Mouse (Mus musculus) CH12.LX (cell line): ENCODE data around the gene Kcna10. TPM values are rescaled to one million over a fixed set of nuclear protein-coding genes. Genes with fewer than 3 reads are reported as not detected.

Source experiments
- DNase-seq: peaks from one replicate; pipeline ENCODE4 v3.0.0-alpha.2; 2013; ENCODE audit errors: extremely low read depth
- H3K27ac ChIP-seq: 2 replicates; pipeline ENCODE4 v1.5.1; 2012; ENCODE audit warnings: low read depth, mild to moderate bottlenecking, control low read depth, moderate library complexity; ENCODE audit not compliant: insufficient read depth
- H3K27me3 ChIP-seq: replicated peaks from 2 replicates; pipeline ENCODE3; 2012; ENCODE audit warnings: inconsistent platforms
- H3K36me3 ChIP-seq, 2 experiments: replicated peaks in 1 of 2; 2 replicates each; pipeline versions ENCODE3 to v1.6.1; 2012; ENCODE audit warnings: inconsistent platforms in 1 of 2, low read length in 1 of 2, mild to moderate bottlenecking in 1 of 2, mixed read lengths in 1 of 2, moderate library complexity in 1 of 2; ENCODE audit not compliant: control insufficient read depth in 1 of 2, insufficient read depth in 1 of 2
- H3K4me1 ChIP-seq, 2 experiments: 2 replicates each; pipeline ENCODE4 v1.6.1; 2012; ENCODE audit warnings: inconsistent platforms in 1 of 2, moderate library complexity in 1 of 2; ENCODE audit not compliant: insufficient read depth in 2 of 2, control insufficient read depth in 1 of 2
- H3K4me2 ChIP-seq: 2 replicates; pipeline ENCODE4 v1.6.1; 2012; ENCODE audit warnings: low read depth, mild to moderate bottlenecking, control low read depth; ENCODE audit not compliant: poor library complexity, insufficient read depth, severe bottlenecking
- H3K4me3 ChIP-seq, 3 experiments: fragments of 150-350 bp in 1 of 3; sonication (generic) in 1 of 3; replicated peaks in 1 of 3; 2 replicates each; pipeline versions ENCODE3 to v1.5.1; 2011 to 2012; ENCODE audit warnings: low read depth in 2 of 3, low read length in 2 of 3, mild to moderate bottlenecking in 2 of 3, moderate library complexity in 2 of 3, control low read depth in 1 of 3, improper control_type of control experiment in 1 of 3, inconsistent platforms in 1 of 3, mixed read lengths in 1 of 3; ENCODE audit not compliant: poor library complexity in 1 of 3
- H3K79me2 ChIP-seq: replicated peaks from 2 replicates; pipeline ENCODE4 v1.6.1; 2012; ENCODE audit warnings: mild to moderate bottlenecking, moderate library complexity; ENCODE audit not compliant: control insufficient read depth, poor library complexity, insufficient read depth, severe bottlenecking; ENCODE audit errors: extremely low read depth
- H3K9ac ChIP-seq: 2 replicates; pipeline ENCODE4 v1.6.1; 2012; ENCODE audit warnings: low read depth, mild to moderate bottlenecking, control low read depth, moderate library complexity; ENCODE audit not compliant: insufficient read depth
- H3K9me3 ChIP-seq: replicated peaks from 2 replicates; pipeline ENCODE3; 2012; ENCODE audit warnings: low read length, inconsistent platforms, mixed read lengths
- CHD2 ChIP-seq: IDR thresholded peaks from 2 replicates; pipeline ENCODE4 v1.6.1; 2011; ENCODE audit warnings: low read length, improper control_type of control experiment
- CTCF ChIP-seq, 2 experiments: IDR thresholded peaks in 1 of 2; conservative IDR thresholded peaks in 1 of 2; 2 replicates each; pipeline ENCODE4 v1.5.1; 2011 to 2012; ENCODE audit warnings: low read depth in 2 of 2, low read length in 2 of 2, improper control_type of control experiment in 1 of 2, inconsistent platforms in 1 of 2, mild to moderate bottlenecking in 1 of 2, moderate library complexity in 1 of 2
- ELF1 ChIP-seq: IDR thresholded peaks from 2 replicates; pipeline ENCODE4 v1.6.1; 2014; ENCODE audit warnings: low read depth, mild to moderate bottlenecking, inconsistent platforms, low read length, improper control_type of control experiment
- EP300 ChIP-seq: IDR thresholded peaks from 2 replicates; pipeline ENCODE4 v1.6.1; 2011; ENCODE audit warnings: low read length, improper control_type of control experiment
- ETS1 ChIP-seq: conservative IDR thresholded peaks from 2 replicates; pipeline ENCODE4 v1.6.1; 2012; ENCODE audit warnings: low read depth, mild to moderate bottlenecking, inconsistent platforms, low read length, improper control_type of control experiment, moderate library complexity
- GABPA ChIP-seq: IDR thresholded peaks from 2 replicates; pipeline ENCODE4 v1.6.1; 2012; ENCODE audit warnings: low read depth, low read length, improper control_type of control experiment, inconsistent platforms; ENCODE audit not compliant: insufficient replicate concordance
- HCFC1 ChIP-seq: IDR thresholded peaks from 2 replicates; pipeline ENCODE4 v1.6.1; 2012; ENCODE audit warnings: low read depth, mild to moderate bottlenecking, inconsistent platforms, low read length, improper control_type of control experiment
- IRF4 ChIP-seq: IDR thresholded peaks from 2 replicates; pipeline ENCODE4 v1.6.1; 2014; ENCODE audit warnings: low read depth, mild to moderate bottlenecking, inconsistent platforms, low read length, improper control_type of control experiment
- JUND ChIP-seq: conservative IDR thresholded peaks from 2 replicates; pipeline ENCODE4 v1.6.1; 2011; ENCODE audit warnings: low read depth, low read length, improper control_type of control experiment
- KAT2A ChIP-seq: IDR thresholded peaks from 2 replicates; pipeline ENCODE4 v1.6.1; 2012; ENCODE audit warnings: low read length, improper control_type of control experiment, inconsistent platforms; ENCODE audit not compliant: insufficient replicate concordance
- MAZ ChIP-seq: IDR thresholded peaks from 2 replicates; pipeline ENCODE4 v1.6.1; 2012; ENCODE audit warnings: low read depth, mild to moderate bottlenecking, inconsistent platforms, low read length, improper control_type of control experiment, moderate library complexity
- MEF2A ChIP-seq: IDR thresholded peaks from 2 replicates; pipeline ENCODE4 v1.6.1; 2014; ENCODE audit warnings: low read depth, mild to moderate bottlenecking, inconsistent platforms, low read length, improper control_type of control experiment, borderline replicate concordance
- MYC ChIP-seq: IDR thresholded peaks from 2 replicates; pipeline ENCODE4 v1.6.1; 2011; ENCODE audit warnings: low read depth, mild to moderate bottlenecking, improper control_type of control experiment, low read length
- PAX5 ChIP-seq: IDR thresholded peaks from 2 replicates; pipeline ENCODE4 v1.6.1; 2012; ENCODE audit warnings: low read length, inconsistent platforms, mixed read lengths
- POLR2A ChIP-seq: IDR thresholded peaks from 2 replicates; pipeline ENCODE4 v1.6.1; 2011; ENCODE audit warnings: low read depth, mild to moderate bottlenecking, improper control_type of control experiment, low read length
- POLR2AphosphoS2 ChIP-seq: IDR thresholded peaks from 2 replicates; pipeline ENCODE4 v1.6.1; 2011; ENCODE audit warnings: low read depth, low read length, improper control_type of control experiment
- RAD21 ChIP-seq: IDR thresholded peaks from 2 replicates; pipeline ENCODE4 v1.6.1; 2011; ENCODE audit warnings: low read depth, mild to moderate bottlenecking, low read length, improper control_type of control experiment, moderate library complexity
- RCOR1 ChIP-seq: conservative IDR thresholded peaks from 2 replicates; pipeline ENCODE4 v1.6.1; 2012; ENCODE audit warnings: low read depth, mild to moderate bottlenecking, inconsistent platforms, low read length, improper control_type of control experiment
- SMC3 ChIP-seq: IDR thresholded peaks from 2 replicates; pipeline ENCODE4 v1.6.1; 2011; ENCODE audit warnings: low read depth, low read length, improper control_type of control experiment
- TCF12 ChIP-seq: IDR thresholded peaks from 2 replicates; pipeline ENCODE4 v1.6.1; 2014; ENCODE audit warnings: low read depth, mild to moderate bottlenecking, inconsistent platforms, low read length, improper control_type of control experiment
- UBTF ChIP-seq: IDR thresholded peaks from 2 replicates; pipeline ENCODE4 v1.6.1; 2012; ENCODE audit warnings: low read depth, mild to moderate bottlenecking, inconsistent platforms, low read length, improper control_type of control experiment, moderate library complexity
- ZC3H11A ChIP-seq: IDR thresholded peaks from 2 replicates; pipeline ENCODE4 v1.6.1; 2012; ENCODE audit warnings: low read depth, mild to moderate bottlenecking, inconsistent platforms, low read length, improper control_type of control experiment
- ZKSCAN1 ChIP-seq: IDR thresholded peaks from 2 replicates; pipeline ENCODE4 v1.6.1; 2012; ENCODE audit warnings: low read depth, inconsistent platforms, low read length, improper control_type of control experiment, borderline replicate concordance
- ZMIZ1 ChIP-seq: IDR thresholded peaks from 2 replicates; pipeline ENCODE4 v1.6.1; 2012; ENCODE audit warnings: low read depth, mild to moderate bottlenecking, inconsistent platforms, low read length, improper control_type of control experiment
- ZNF384 ChIP-seq: IDR thresholded peaks from 2 replicates; pipeline ENCODE4 v1.6.1; 2012; ENCODE audit warnings: low read depth, low read length, improper control_type of control experiment, inconsistent platforms
- dilution Hi-C: fragments of 300-500 bp; cut with MboI; formaldehyde crosslinking; loops from 2 replicates; pipeline ENCODE4 v1.14.3; 2020; ENCODE audit warnings: low sequenced_read_pairs; ENCODE audit not compliant: extremely low pct_unique_long_range_greater_than_20kb, extremely low pct_ligation_motif_present
- in situ Hi-C: fragments of 300-500 bp; cut with MboI; formaldehyde crosslinking; loops from 3 replicates; pipeline ENCODE4 v1.14.3; 2019; ENCODE audit warnings: low sequenced_read_pairs, low pct_ligation_motif_present, low pct_unique_long_range_greater_than_20kb, mixed read lengths
- polyA plus RNA-seq: library from polyadenylated mRNA; unstranded; fragments of >175 nt; gene quantifications from 2 replicates; pipeline ENCODE4 v1.2.1, GENCODE M21; 2012; ENCODE audit warnings: low read depth; ENCODE audit not compliant: insufficient read length
- total RNA-seq, 2 experiments: library from RNA; depleted of rRNA; stranded (reverse); fragments of 300-350 nt in 1 of 2; fragments of >200 nt in 1 of 2; gene quantifications; 2 replicates each; pipeline ENCODE4 v1.2.3; 2012 to 2014

Gene Kcna10
- total and polyA plus RNA-seq, 3 experiments: not detected

DNA sequence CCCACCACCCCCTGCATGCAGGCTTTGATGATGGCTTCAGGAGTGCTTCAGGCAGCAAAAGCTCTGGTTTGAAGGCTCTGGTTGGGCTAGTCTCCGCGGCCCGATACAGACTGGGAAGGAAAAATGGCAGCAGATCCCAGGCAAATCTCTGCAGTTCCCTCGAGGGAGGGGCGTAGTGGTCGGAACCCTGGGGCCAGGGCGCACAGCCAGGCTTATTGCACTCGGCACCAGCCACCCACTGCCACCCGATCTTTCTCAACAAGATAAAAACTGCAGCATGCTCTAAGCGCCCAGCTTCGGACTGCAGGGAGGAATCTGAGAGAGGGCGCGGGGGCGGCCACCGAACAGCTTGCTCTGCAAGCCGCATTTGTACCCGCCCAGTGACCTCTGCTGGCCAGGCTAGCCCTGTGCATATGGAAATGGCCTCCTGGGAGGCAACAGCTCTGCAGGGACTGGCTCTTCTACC is 23.0 kb upstream of the Kcna10 start:
- Histone ChIP-seq H3K36me3 (no peaks in the 10 kb centered on the region), H3K9me3 (no peaks in the 10 kb centered on the region), H3K4me2 (0 out of 2 replicates have a peak overlapping the region, but pooled peaks have one; percentile 0), H3K27ac (no peak overlapping the region), H3K4me1 (peaks cover 0 to 4% of the 10 kb centered on the region in 2 experiments; a peak in 1 of 4 replicates), H3K27me3 (peaks cover 26% of the 10 kb centered on the region), H3K4me3 (no peak overlapping the region), H3K79me2 (no peaks in the 10 kb centered on the region), H3K9ac (no peak overlapping the region)
- DNase-seq: no peak
- TF ChIP-seq CHD2 (no peak), ZMIZ1 (no peak), HCFC1 (no peak), KAT2A (no peak), JUND (no peak), POLR2A (no peak), TCF12 (no peak), PAX5 (no peak), EP300 (no peak), RAD21 (peak; percentile 37), GABPA (no peak), SMC3 (peak; percentile 47), UBTF (no peak), ETS1 (no peak), ZNF384 (no peak), CTCF (conservative IDR thresholded peaks at IDR 0.05 in 1 of 2, IDR thresholded peaks at IDR 0.05 in 1 of 2; ENCODE audit: low read depth in 2 of 2, low read length in 2 of 2) (peak in 1 of 2 experiments; percentile 62; a peak in 2 of 4 replicates), MEF2A (no peak), POLR2AphosphoS2 (no peak), MYC (no peak), ELF1 (no peak), ZKSCAN1 (no peak)
- dilution Hi-C loops: no loop called here
- in situ Hi-C loops: no loop called here

DNA sequence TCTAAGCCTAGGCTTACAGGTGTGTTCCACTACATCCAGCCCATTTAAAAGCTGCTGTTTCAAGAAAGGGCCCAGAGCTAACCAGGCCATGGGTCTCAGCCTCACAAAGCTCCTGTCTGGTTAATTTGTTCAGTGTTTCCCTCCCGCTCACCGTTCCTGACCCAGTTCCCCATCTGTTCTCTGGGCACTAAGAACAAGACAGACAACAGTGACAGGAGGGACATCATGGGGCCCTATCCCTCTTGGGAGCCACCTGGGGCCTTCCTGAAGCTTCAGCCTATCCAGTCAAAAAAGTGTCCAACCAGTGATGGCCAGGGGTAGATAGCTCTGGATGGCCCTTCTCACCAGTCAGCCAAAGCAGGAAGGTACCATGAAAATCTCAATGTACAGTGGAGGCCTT is 20.1 kb upstream of the Kcna10 start:
- in situ Hi-C loops (no loop called here), dilution Hi-C loops (no loop called here)
- Histone ChIP-seq H3K36me3 (no peaks in the 10 kb centered on the region), H3K4me1 (0 out of 4 replicates have a peak, but pooled peaks cover 0 to 2% of the 10 kb centered on the region in 2 experiments), H3K4me2 (no peak overlapping the region), H3K27me3 (peaks cover 47% of the 10 kb centered on the region), H3K27ac (no peak overlapping the region), H3K9me3 (no peaks in the 10 kb centered on the region), H3K4me3 (no peak overlapping the region), H3K79me2 (no peaks in the 10 kb centered on the region), H3K9ac (no peak overlapping the region)
- TF ChIP-seq MAZ (no peak), HCFC1 (no peak), CHD2 (no peak), IRF4 (no peak), GABPA (no peak), SMC3 (no peak), EP300 (no peak), MYC (no peak), RCOR1 (no peak), ZNF384 (no peak), POLR2A (no peak), KAT2A (no peak), ZC3H11A (no peak), RAD21 (no peak), MEF2A (no peak)
- DNase-seq: no peak
